Mouse (Mus musculus): Measurements from ENCODE around the gene Pbx1.

The Pbx1 gene

DNA sequence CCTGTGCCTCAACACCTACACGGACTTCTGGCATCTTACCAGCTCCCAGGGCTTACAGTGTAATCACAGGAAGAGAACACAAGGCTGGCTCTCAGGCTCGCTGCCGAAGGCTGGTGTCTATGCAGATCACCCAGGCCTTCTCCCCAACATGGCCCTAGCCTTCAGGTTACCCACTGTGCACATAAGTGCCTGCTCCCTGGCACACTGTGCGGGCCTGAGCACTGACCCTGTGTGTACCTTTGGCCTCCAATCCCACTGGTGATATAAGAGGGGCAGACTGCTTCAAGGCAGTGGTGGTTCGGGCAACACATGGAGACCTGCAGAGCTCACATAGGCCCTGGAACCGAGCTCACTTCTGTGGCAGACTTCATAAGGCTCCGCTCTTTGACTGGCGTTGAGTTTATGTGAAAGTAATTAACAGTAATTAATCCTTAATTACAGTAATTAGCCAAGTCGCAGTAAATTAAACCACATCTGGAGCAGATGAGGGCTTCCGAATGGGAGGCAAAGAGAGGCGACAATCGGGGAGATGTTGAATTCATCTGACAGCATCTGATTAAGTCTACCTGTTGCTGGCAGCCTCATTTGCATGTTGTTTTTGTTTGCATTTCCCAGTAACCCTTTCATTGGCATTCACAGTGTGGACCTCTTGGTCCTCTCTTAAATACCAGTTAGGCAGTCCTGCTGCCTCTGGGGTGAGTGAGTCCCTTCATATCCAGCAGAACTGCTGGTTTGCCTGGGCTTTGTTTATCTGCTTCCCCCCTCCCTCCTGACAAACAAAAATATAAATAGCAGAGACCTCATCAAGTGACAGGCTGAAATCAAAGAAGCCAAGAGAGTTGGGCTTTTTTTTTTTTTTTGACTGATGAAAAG is 163.1 kb downstream of the Pbx1 start:
- DNase-seq (ENCODE audit: low read depth, low spot score), result no peak

DNA sequence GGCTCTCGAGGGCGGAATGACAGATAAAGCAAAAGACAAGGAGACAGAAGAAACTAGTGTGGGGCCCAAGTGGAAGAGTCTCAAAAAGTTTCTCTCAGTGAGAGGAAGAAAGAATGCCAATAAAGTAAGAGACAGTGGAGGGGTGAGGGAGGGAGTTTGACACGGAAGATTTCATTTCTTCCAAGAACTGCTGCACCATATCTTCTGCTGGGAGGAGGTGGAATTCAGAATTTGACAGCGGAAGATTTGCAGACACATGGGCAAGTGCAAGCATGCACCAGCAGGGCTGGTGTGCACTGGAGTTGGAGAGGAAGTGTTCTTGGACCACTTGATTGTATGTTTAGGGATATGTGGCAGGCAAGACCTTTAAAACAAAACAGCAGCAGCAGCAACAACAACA is 163.8 kb downstream of the Pbx1 start:
- no peak for DNase-seq (ENCODE audit: low read depth, low spot score)

DNA sequence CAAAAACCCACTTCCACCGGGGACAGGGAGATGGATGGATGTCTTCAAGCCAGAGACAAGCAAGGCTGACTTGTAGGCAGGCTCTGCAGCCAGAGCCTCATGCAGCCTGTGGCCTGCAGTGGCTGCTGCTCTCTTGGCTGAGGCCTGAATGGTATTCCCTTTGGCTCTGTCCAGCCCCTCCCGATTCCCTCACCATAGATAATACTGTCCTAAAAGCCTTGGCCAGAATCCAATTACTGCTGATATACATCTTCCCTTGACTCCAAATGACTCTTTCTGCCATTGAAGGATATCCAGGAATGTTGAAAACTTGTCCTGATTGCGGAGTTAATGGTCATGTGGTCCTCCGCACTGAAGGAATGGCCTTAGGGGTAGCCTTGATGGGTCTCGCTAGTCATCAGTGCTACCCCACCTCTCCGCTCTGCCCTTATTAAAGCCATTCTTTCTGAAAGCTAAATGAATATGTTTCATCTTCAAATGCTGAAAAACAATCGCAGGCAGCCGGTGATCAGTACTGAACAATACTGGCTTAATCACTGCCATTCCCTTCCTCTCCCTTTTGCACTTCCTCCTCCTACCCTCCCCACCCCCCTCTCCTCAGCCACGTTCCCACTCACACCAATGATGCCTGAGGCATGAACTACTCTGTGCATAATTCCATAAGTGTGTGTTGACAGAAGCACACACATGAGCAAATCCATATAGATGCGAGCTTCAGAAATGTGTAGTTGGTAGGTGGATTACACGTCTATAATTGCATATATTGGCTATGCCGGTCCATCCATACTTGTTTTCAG is 166.3 kb downstream of the Pbx1 start:
- no peak for DNase-seq (ENCODE audit: low read depth, low spot score)

DNA sequence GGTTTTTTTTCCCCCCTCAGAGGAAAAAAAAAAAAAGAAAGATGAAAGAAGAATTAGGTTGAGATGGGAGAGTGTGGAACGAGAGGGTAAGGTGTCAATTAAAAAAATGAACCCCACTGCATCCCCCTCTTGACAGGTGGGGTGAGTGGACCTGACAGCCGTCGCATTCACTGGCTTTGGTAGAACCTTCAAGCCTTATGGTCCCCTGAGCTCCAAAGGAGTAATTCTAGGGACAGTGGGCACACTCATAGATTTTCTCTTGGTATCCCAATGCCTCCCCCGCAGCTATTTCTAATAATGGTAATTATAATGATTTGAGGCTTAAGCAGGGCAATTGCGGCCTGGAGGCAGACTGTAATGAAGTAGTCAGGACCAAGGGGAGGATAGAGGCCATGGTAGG is 167.0 kb downstream of the Pbx1 start:
- no peak for DNase-seq (ENCODE audit: low read depth, low spot score)

DNA sequence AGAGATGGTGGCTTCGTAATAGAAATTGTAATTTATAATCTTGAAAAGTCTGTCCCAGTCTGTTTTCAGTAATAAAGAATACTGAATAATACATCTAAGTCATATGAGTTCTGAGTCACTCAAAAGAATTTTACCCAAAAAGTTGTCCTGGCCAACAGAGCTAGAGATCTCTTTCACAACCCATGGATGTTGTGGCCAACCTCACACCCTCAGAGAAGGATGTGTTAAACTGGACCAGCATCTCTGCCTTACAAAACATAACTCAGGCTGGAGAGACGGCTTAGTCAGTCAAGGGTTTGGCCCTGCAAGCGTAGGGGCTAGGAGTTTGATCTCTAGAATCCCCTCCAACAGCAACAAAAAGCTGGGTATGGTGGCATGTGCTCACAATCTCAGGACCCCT is 171.7 kb downstream of the Pbx1 start:
- no peak for DNase-seq (ENCODE audit: low read depth, low spot score)

DNA sequence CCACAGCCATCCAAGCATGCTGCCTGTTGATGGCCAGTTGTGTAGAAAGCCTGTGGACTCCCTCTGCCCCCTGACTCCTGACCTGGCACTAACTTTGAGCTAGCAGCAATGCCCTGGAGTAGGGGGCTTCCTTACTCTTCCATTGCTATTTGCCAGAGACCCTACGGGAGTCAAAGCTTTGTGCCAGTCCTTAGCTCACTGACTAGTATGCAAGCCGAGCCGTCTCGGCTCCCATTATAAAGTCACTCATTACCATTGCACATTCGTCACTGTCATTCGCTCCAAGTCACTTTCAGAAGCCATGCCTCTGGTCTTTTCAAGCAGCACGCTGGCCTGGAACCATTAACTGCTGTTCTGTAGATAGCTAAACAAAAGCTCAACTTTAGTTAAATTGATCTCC is 173.2 kb downstream of the Pbx1 start:
- no peak for DNase-seq (ENCODE audit: low read depth, low spot score)

DNA sequence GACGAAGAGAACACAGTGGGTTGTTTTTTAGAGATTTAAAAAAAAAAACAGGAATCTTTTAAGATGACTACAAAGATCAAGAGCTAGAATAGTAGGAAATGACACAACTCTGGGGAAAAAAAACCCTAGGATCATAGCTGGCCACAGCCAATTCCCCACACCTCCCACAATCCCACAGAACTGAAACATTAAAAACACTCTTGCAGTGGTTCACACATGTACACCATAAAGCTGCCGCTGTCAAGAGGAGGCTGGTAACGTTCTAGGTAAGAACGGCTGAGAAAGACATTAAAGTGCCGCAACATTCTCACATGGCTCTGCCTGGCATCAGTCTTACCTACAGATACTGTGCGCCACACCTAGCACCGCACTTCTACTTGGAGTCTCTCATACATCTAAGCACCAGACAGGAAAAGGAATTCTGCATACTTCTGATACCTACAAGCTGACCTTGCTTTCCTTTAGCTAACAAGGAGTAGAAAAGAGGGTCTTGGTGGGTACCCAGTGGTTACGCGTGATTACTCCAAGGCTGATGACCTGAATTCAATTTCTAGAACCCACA is 176.6 kb downstream of the Pbx1 start:
- DNase-seq (ENCODE audit: low read depth, low spot score), result no peak

DNA sequence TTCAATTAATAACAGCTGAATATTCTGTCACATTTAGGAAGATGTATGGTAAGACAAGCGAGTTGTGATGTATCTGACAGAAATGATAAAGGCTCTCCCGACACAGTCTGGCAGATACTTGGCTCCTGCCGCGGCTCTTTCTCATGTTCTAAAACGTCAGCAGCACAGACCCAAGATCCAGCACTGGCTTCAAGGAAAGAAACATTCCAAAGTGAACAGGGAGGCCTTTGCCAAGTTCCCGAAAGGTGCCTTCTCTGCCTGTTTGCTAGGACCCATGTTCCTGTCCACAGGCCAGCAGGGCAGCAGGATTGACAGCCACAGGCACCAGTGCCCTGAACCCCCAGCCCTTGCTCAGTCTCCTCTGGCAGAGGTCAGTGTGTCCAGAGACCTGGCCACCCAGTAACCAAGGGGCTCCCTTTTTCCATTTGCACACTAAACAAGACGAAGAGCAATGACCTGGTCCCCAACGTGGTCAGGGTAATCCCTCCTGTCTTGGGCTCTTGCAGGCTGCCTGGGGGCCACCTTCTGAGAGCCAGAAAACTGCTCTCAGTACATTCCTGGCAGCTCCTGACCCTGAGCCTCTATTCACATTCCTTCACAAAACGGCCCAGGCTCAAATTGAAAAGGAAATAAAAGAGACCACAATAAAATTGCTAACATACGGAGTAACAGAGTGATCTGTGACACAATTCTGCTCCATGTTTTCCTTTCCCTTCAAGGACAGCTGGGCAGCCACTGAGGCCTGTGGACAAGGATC is 184.9 kb downstream of the Pbx1 start:
- no peak for DNase-seq (ENCODE audit: low read depth, low spot score)

DNA sequence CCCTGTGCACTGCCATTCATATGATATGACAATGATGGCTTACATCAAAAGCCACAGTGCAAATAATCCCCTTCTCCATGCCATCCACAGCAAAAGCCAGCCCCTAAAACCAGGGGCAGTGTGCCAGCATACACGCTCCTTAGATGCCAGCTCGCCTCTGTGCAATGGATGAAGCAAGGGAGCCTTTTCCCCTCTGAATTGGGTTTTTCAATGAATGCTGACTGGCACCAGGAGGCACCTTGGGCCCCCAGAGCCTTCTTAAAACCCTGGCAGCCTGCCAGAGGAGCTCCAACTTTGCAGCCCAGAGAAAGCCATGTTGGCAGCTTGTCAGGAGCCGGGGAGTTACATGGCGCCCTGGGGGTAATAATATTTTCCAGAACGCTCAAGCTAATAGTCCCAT is 186.5 kb downstream of the Pbx1 start:
- no peak for DNase-seq (ENCODE audit: low read depth, low spot score)

DNA sequence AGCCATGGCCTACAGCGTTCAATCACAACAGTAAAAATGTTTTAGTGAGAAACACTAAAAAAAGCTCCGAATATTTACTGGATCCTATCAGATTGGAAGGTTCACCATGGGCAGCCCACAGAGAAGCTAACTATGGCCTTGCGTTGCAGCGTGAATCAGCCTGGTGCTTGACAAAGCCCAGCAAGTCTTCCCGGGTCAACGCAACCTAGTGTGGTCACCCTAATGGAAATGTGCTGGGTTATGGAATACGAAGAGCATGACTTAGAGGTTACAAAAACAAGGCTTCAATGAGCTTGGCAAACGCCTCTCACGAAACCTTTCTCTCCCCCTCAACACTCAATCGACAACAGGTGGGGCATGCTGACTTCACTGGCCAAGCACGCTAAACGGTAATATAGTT is 188.3 kb downstream of the Pbx1 start:
- no peak for DNase-seq (ENCODE audit: low read depth, low spot score)

DNA sequence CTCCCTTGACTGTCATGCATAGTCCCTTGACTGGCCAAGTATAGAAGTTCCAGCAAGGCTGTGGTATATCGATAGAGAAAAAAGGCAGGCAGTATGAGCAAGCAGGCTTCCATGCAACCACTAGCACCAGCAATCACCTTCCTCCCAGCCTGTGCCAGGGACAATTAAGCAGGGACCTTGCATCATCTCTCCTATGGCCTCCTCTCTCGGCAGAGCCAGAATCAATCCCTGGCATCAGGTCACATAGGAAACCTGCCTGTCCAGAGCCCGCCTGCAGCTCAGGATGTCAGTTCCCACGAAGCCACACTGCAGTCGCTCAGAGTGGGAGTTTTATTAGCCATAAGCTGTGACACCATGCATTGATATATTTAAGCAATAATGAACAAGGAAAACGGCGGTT is 189.0 kb downstream of the Pbx1 start:
- no peak for DNase-seq (ENCODE audit: low read depth, low spot score)

DNA sequence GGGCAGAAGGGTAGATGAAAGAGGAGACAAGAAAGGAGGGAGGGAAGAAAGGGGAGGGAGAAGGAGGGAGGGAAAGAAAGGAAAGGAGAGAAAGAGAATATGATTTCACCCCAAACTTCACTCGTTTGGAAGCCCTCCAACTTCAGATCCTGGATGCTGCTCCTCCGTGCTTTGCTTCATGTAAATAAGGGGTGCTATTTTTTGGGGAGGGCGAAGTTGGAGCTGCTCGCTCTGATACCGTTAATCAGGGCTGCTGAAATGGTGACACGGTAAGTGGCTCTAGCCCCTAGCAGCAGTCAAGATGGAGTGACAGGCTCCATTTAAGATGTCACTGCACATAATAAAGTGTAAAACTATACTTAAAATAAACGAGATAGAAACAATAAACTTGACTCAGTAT is 190.8 kb downstream of the Pbx1 start:
- no peak for DNase-seq (ENCODE audit: low read depth, low spot score)

DNA sequence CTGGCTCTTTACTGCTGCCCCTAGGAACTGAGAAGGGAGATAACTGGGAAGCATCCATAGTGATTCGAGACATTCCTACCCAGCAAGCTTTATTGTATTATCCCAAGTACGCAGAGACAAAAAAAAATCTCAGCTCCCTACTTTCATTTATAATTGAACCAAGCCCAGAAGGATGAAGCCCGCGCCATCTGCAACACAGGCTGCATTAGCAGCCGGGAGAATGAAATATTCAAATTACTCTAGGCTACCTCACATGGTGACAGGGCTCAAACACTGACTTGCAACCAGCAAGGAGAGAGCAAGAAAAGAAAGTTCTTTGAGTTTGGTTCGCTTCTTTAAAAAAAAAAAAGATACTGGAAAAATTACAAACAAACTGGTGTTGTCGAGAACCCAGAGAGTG is 191.2 kb downstream of the Pbx1 start:
- DNase-seq (ENCODE audit: low read depth, low spot score), result no peak

DNA sequence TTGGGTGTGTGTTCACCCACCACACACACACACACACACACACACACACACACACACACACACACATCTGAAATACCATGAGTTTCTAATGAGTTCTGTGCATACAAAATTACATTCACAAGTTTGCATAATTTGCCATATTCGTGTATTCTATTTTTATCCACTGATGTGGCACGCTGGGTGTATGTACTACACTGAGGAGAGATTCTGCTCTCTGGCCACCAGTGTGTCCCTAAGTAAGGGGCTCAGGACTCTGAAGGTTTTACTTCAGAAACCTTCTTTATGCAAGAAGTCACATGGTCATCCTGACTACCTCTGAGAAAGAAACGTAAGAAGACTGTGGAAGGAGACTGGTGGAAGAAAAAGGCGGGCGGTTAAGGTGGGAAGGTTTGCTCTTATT is 191.7 kb downstream of the Pbx1 start:
- no peak for DNase-seq (ENCODE audit: low read depth, low spot score)

DNA sequence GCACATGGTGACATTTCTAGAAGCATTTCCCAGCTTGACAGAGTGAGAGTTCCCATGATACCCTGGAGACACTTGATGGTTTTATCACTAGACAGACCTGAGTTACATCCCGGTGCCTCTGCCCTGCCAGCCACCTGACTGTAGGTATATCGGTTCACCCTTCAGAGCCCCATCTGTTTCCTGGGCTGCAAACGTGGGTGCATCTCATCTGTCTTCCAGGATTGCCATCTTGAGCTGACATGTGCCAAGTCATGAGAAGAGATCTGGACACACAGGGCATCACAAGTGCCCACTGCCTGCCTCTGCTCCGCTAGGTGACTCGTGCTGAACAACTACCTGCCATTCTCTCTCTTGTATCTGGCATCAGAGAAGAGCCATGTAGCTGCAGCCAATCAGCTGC is 196.0 kb downstream of the Pbx1 start:
- no peak for DNase-seq (ENCODE audit: low read depth, low spot score)

DNA sequence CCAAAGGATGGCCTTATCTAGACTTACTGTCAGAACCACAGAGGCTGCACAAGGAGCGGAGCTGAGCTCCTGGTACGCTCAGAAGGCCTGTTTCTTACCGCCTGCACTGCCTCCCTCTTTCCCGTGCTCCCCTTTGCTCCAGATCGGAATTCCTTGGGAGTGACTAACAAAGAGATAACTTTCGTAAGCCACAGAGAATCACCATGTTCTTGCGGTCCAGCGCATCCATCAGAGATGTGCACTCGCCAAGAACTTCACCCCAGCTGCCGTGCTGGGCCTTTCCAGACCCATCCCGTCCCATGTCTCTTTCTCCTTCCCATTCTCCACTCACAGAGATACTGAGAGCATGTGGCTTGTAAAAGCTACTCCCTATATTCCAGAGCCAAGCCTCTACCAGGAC is 197.7 kb downstream of the Pbx1 start:
- no peak for DNase-seq (ENCODE audit: low read depth, low spot score)

DNA sequence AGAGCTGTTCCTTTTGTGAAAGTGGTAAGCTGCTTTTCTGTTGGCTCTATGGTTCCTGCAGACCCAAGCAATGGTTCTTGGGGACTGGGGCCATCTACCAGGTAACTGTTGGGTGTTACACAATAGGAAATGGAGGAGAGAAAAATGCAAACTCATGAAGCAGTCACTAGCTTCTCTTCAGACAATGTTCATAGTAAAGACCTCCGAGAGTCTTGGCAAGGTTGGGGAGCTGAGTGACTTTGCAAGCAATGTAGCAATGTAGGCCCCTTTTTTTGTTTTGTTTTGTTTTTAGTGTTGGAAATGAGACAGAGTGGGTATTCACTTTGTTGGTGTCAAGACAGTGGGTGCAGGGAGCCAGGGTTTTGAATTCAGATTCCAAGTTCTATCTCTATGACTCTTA is 198.9 kb downstream of the Pbx1 start:
- no peak for DNase-seq (ENCODE audit: low read depth, low spot score)

DNA sequence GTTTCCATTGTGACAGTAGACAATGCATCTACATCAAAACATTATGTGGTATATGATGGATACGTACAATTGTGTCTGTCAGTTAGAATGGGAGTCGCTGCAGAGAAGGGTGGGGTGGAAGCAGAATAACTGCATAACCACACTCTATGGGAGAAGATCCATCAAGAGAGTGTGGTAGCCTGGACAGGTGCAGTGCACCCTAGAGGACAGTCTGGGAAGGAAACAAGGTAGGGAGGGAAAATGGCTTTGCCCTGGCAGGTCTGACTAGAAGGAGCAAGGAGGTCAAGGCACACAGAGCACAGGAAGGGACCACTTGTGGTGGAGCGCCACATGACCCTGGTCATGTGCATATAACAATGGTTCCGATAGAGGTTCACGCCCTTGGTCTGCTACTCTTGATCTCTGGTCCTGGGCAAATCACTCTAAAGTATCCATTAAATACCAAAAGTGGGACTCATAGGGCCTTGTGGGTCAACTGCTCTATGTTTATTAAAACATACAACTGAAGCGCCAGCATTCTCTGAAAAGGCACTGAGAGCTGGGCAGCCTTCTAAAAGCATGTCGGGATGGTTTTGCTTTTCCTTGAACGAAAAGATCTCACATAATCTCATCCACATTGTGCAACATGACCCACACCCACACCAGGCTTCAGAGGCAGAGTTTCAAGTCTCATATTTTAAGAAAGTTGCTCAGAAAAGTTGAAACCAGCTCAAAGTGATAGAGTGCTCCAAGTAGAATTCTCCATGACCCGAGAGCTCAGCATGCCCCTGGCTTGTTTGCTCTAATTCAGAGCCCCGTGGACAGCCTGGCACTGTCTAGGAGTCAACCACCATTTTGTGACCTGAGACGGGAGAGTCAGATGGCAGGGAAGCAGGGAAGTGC is 200.3 kb downstream of the Pbx1 start:
- no peak for DNase-seq (ENCODE audit: low read depth, low spot score)

DNA sequence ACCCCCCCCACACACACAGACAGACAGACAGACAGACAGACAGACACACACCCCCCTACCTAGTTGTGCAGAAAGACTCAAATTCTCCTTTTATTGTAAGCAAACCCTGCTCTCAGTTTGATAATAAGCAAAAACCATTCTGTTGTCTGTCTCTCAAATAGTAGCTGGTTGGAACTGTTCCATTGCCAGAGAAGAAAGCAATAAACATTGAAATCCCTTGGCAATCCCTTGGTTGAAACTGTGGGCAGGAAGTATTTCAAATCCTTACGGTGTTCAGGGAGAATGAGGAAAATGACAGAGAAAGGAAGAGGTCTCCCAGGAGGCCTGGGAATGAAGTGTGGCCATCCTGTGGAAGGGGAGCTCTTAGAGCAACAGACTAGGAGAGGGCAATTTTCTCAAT is 201.2 kb downstream of the Pbx1 start:
- DNase-seq (ENCODE audit: low read depth, low spot score), result no peak

DNA sequence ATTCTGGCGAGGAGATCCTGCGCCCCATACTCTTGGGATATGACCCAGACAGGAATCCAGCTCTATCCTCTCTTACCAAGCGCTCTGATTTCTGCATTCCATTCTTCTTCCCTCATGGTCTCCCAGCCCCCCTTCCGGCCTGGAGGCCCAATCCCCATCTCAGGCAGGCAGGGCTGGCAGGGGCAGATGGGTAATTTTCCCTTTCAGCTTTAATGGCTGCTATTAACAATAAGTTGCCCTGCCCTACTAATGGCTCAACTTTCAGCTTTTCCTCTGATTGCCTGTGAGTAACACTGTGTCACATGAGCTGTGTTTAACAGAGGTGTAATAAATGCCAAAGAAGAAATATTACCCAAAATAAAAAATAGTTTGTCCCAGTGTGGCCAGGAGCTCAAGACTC is 201.9 kb downstream of the Pbx1 start:
- DNase-seq (ENCODE audit: low read depth, low spot score), result no peak

All from retina, postnatal 7 days (tissue).